ENCODE assay signal across 8 mouse cellular contexts in the genomic region with DNA sequence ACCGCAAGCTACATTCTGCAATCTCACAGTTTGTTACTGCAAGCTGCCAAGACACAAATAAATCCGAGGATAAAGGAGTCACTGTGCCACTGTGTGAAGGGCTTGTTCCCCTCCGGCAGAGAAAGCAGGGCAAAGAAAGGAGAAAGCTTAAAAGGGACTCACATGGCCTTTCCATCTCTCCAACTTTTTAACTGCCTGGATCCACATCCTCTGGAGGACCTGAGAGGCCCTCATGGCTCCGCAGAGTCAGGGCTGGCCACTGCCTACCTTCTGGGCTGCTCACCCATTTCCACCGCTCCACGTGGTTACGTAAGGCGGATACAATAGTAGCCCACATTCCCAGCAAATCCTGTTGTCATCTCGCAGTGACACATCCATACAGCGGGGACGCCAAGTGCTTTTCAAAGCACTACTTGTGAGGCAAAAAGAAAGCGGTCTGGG.
DNase-seq lines count a peak whose midpoint lies in the region; ATAC-seq and TF ChIP-seq lines count a peak whose summit lies in the region.
"Had no signal": no experiment of that assay in that cellular context is flagged by ENCODE, and none has a peak within 500 bp of the region (broad histone marks: within the 10 kb centered on the region; RNA-seq: fewer than 3 reads in every experiment).

No protein-coding gene starts in this region.

- H3K27me3 ChIP-seq in forebrain, embryonic 10.5 days (ENCODE audit: poor library complexity, severe bottlenecking), result no peaks in the 10 kb centered on the region

- no peak overlapping the region for H3K4me3 ChIP-seq in forebrain, embryonic 10.5 days
- H3K4me3 ChIP-seq in left cerebral cortex, adult 2 months, result peak overlapping the region; percentile 31

- intact Hi-C loops in left cerebral cortex, adult 2 months (cut with DNase I), result no loop called here

- 77% methylated on average over 12 of the region's 12 CpGs for WGBS in forebrain, embryonic 10.5 days

- H3K27ac ChIP-seq in forebrain, embryonic 10.5 days, result peak overlapping the region; percentile 51
- H3K27ac ChIP-seq in left cerebral cortex, adult 2 months, result peak overlapping the region; percentile 75

- DNase-seq in forebrain, embryonic 10.5 days (ENCODE audit: extremely low spot score, low spot score), result no peak
- DNase-seq in frontal cortex, postnatal 10 days (ENCODE audit: low spot score in 2 of 2), result peak; percentile 42 to 48
- peak; percentile 39 to 55 for DNase-seq in left cerebral cortex, adult 2 months (ENCODE audit: extremely low spot score in 1 of 2, low spot score in 2 of 2)
- DNase-seq in right cerebral cortex, adult 18-20 months, result peak; percentile 77
- no peak for DNase-seq in spleen, postnatal 4 days (ENCODE audit: low spot score in 2 of 2)
- no peak for DNase-seq in urinary bladder, postnatal 4 days (ENCODE audit: low spot score in 2 of 2)
- DNase-seq: spleen, adult 18-20 months had no signal

- peaks cover 21% of the 10 kb centered on the region for H3K4me1 ChIP-seq in forebrain, embryonic 10.5 days

- peaks cover 36% of the 10 kb centered on the region for H3K36me3 ChIP-seq in forebrain, embryonic 10.5 days (replicated peaks)

- peaks cover 2% of the 10 kb centered on the region; the same call in 1 of the 2 replicates for H3K9me3 ChIP-seq in forebrain, embryonic 10.5 days

- TF ChIP-seq CTCF in left cerebral cortex, adult 2 months (IDR thresholded peaks at IDR 0.05), result no peak

- no peak for ATAC-seq in erythroid progenitor cell, adult 5-6 weeks (replicated peaks; ENCODE audit: low FRiP score, poor library complexity, severe bottlenecking)

Comparison
In these comparisons a context has a peak if more than half of its experiments do, and no peak if none do; other contexts are left out.
1. DNase-seq: peak in frontal cortex, postnatal 10 days (2 of 2), left cerebral cortex, adult 2 months (2 of 2) and right cerebral cortex, adult 18-20 months (single experiment); none in forebrain, embryonic 10.5 days (single experiment), spleen, postnatal 4 days (0 of 2) and urinary bladder, postnatal 4 days (0 of 2).